Mouse (Mus musculus): ENCODE data around the gene Olfr504. TPM values are rescaled to one million over a fixed set of nuclear protein-coding genes. Genes with fewer than 3 reads are reported as not detected.
"Not testable (repeated sequence)": the region's sequence is repeated elsewhere in the genome, so short reads cannot be mapped to it uniquely, and the experiment has no call there.

The Olfr504 gene
- not detected for total RNA-seq (2022)

DNA sequence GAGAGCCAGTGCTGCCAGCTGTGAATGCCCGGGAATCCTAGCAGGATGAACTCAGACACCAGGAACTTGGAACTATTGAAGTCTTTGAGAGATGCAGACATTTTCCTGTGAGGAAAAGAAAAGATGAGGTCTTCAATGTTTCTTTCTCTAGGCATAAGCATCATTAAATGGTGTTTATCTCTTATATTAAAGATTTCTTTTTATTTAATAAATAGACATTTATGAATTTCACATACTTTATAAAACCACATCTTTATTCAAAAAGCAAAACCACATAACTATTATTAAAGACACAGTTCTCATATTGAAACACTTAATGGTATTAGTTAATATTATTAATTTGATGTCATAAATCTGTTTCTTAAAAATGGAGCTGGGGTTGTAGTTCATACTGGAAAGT lies at the start of gene Olfr504:
Olfr504 (minus strand) TSS at position 101 of the 400 bp plus-strand sequence.
- DNase-seq (ENCODE audit: low spot score): no peak

DNA sequence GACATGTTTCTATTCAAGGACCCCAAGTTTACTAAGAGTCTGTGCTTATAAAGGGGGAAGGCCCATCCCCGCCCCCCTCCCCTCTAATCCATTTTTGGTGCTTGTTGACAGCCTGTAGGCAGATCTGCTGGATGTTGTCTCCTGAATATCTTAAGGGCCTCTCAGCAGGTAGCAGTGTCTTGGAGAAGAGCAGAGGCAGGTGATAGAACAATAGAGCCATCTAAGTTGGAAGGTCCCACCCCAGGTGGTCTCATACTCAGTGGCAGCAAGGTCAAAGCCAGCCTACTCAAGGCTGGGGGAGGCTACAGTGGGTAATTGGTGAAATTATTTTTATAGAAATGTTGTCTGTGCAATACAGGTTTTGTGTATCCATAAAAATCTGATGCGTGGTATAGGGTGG lies 48.5 kb upstream of the Olfr504 start:
- no peak for DNase-seq (ENCODE audit: low spot score)

DNA sequence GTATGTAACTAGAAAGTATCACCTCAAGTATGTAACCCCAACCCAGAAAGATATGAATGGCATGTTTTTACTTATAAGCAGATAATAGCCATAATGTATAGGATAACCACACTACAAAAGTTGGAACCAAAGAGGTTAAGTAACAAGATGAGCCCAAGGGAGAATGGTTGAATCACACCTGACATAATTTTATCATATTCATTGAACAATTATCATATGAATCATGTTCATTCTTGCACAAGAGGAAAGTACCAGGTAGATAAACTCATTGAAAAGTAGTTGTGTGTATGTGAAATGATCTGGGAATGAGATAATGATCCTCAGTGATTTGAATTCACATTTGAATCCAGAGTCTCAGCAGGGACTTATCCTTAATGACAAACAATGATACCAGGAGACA lies 44.9 kb upstream of the Olfr504 start, which contains the start of gene Olfr506:
Olfr506 (plus strand) TSS at position 301 of the 400 bp plus-strand sequence.
- no peak for DNase-seq (ENCODE audit: low spot score)

DNA sequence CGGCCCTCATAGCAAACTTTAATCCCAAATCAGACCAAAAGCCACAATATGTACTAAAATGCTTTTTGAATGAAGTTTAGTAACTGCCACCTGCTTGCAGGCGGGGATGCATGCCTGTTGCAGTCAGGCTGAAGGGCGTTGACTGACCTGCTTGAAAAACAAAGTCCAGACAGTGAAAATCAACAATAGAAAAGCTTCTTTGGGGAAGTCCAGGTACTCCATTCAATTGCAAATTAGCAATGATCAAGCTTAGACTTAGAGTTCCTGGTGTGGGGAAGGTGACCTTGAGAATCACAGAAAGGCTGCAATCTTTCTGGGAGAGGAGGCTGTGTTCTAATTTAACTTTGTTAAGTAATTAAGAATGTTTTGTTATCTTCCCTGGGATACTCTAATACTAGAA lies 36.3 kb upstream of the Olfr504 start:
- not testable (repeated sequence) for DNase-seq (ENCODE audit: low spot score)

DNA sequence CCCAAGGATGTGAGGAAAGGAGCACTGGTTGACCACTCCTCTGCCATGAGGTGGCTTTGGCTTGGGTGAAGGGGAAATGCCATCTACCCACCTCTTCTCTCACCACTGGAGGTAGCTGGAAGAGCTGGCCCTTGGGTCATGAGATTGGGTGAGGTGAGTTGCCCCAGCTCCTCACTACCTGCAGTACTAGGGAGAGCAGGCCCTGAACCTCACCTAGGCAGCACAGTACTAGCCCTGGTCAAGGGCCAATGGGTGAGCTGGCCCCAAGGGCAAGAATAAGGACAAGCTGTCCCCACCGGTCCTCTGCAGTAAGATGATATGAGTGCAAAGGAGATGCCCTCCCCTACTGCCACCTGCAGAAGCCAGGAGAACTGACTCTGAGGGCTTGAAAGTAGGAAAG lies 24.2 kb upstream of the Olfr504 start:
- no peak for DNase-seq (ENCODE audit: low spot score)

DNA sequence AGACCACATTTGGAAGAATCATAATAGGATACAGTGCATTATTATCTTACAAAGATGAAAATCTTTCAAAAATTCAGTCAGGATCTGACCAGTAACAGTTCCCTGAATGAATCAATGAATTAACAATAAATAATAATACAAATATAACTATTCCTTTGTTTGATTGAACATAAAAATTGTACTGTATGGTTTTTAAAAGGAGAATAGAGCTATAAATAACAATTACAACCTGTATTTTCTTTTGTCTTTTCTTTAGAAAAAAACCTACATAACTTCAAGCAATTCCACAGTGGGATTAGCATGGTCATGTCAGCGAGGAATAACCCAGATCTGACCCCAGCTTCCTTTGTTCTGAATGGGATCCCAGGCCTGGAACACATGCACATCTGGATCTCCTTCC lies 21.4 kb downstream of the Olfr504 start, which contains the start of gene Olfr503:
Olfr503 (plus strand) TSS at position 301 of the 400 bp plus-strand sequence.
- not testable (repeated sequence) for DNase-seq (ENCODE audit: low spot score)

DNA sequence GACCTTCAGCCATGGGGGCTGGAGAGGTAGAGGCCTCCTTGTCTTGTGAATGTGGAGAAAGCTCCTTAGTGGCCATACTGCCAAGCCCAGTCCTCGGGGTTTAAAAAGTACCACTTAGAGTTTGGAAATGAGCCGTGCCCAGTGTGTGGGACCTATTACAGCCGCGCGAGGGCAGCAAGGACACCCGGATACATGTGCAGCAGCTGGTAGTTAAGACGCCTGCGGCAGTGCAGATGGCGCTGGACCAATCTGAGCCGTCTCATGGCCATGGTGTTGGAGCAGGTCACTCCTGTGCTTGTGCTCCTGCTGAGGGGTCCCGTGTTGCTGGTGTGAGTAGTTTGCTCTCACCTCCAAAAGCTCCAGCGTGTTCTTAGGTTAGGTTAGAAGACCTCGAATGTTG lies 23.2 kb downstream of the Olfr504 start:
- no peak for DNase-seq (ENCODE audit: low spot score)

DNA sequence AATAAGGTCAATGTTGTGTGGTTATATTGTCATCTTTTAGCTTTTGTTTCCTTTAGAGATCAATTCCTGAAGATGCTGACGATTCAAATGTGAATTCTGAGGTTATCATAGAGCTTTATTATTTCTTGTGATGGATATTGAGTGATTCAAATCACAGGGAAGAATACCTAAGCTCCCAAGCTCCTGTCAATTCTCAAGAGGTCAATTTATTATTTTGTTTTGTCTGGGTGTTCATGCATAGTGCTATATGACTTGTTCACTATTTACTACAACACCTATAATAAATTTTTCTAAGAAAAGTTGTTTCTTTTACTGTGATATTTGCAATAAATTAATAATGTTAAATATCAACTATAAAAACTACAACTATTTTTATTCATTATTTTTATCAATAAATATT lies 40.6 kb downstream of the Olfr504 start, which contains the start of gene Olfr502:
Olfr502 (minus strand) TSS at position 101 of the 400 bp plus-strand sequence.
- no peak for DNase-seq (ENCODE audit: low spot score)

Other genes starting within 250 kb of the Olfr504 start
- gene Olfr492, start 242.1 kb downstream of the Olfr504 start, total RNA-seq (2022): not detected
- not detected for gene Olfr493, start 218.8 kb downstream of the Olfr504 start, total RNA-seq (2022)
- not detected for gene Olfr494, start 200.5 kb downstream of the Olfr504 start, total RNA-seq (2022)
- not detected for gene Olfr495, start 172.6 kb downstream of the Olfr504 start, total RNA-seq (2022)
- not detected for gene Olfr497, start 145.4 kb downstream of the Olfr504 start, total RNA-seq (2022)
- not detected for gene Olfr498, start 100.5 kb downstream of the Olfr504 start, total RNA-seq (2022)
- gene Olfr502, start 40.7 kb downstream of the Olfr504 start, total RNA-seq (2022): not detected
- not detected for gene Olfr503, start 21.3 kb downstream of the Olfr504 start, total RNA-seq (2022)
- not detected for gene Olfr506, start 45.0 kb upstream of the Olfr504 start, total RNA-seq (2022)
- not detected for gene Olfr507, start 56.0 kb upstream of the Olfr504 start, total RNA-seq (2022)
- not detected for gene Olfr508, start 64.2 kb upstream of the Olfr504 start, total RNA-seq (2022)
- not detected for gene Olfr509, start 86.1 kb upstream of the Olfr504 start, total RNA-seq (2022)
- gene Olfr510, start 100.6 kb upstream of the Olfr504 start, total RNA-seq (2022): not detected
- not detected for gene Olfr512, start 147.5 kb upstream of the Olfr504 start, total RNA-seq (2022)
- not detected for gene Olfr513, start 185.2 kb upstream of the Olfr504 start, total RNA-seq (2022)